Mouse (Mus musculus) left cerebral cortex, adult 6 months (tissue): ENCODE measurements around the gene Olfr1390. TPM values are rescaled to one million over a fixed set of nuclear protein-coding genes. Genes with fewer than 3 reads are reported as not detected.

Experiments
- long read RNA-seq, 2 experiments: library from polyadenylated mRNA; unstranded; transcript quantifications; one replicate each; pipeline ENCODE4 v2.0.0; 2019 to 2020
- polyA plus RNA-seq: library from polyadenylated mRNA; unstranded; fragments of <200 nt; fragmentation: Nextera tagmentation; gene quantifications from 2 replicates; pipeline ENCODE4 v1.2.3, GENCODE M21; 2021

Olfr1390 gene
- not detected in 2 replicates for polyA plus RNA-seq
- long read RNA-seq, experiment 1, result 0 reads
- long read RNA-seq, experiment 2, result 0 reads

GRCm38 (mm10) chr11:49334888-49335287 is at the start of gene Olfr1390:
Olfr1390 (plus strand) TSS chr11:49335188.

DNA sequence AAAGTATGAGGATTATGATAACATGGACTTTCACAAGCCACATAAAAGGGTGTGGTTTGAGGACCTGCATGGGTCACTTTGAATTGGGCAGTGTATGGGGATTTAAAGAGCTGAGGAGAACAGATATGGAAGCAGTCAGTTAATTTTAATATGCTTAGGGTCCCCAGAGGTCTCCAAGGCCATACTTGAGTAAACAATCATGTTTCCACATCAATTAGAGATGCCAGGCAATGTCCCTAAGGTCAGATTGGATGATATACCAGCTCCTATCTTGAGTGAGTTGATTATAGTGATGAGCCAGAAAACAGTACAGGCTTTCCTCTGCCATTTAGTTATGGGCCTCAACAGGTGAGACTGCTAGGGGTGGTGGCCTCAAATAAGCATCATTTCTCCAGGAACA is 30.5 kb upstream of the Olfr1390 start, which contains the start of gene Olfr10:
Gene Olfr10 (plus strand): TSS at position 301 of the 400 bp plus-strand sequence.

DNA sequence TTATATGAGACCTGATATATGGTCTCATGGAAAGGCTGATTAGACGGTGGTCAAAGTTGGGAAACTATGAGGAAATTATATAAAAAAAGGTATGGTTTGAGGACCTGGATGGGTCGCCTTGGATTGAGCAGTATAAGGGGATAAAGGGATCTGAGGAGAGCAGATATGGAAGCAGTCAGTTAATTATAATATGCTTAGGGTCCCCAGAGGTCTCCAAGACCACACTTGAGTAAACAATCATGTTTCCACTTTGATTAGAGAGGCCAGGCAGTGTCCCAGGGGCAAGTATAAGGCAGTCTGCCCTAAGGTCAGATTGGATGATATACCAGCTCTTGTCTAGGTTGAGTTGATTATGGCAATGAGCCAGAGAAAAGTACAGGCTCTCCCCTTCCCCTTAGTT is 12.5 kb upstream of the Olfr1390 start, which contains the start of gene Olfr1391:
Gene Olfr1391 (plus strand): TSS at position 301 of the 400 bp plus-strand sequence.

Other genes starting within 250 kb of the Olfr1390 start
- gene Olfr1396, start 220.3 kb upstream of the Olfr1390 start, polyA plus RNA-seq, result not detected in 2 replicates
- gene Olfr1395, start 192.9 kb upstream of the Olfr1390 start, polyA plus RNA-seq, result not detected in 2 replicates
- not detected in 2 replicates for gene Olfr1394, start 180.8 kb upstream of the Olfr1390 start, polyA plus RNA-seq
- gene Btnl9, start 148.0 kb upstream of the Olfr1390 start, polyA plus RNA-seq, result 0.06 TPM in 1 of 2 replicates, not detected in the other
- gene Zfp62, start 131.9 kb upstream of the Olfr1390 start, polyA plus RNA-seq, result 19.2 and 23.7 TPM in 2 replicates
- 12.8 and 18.8 TPM in 2 replicates for gene Mgat1, start 91.0 kb upstream of the Olfr1390 start, polyA plus RNA-seq
- gene Olfr1393, start 56.9 kb upstream of the Olfr1390 start, polyA plus RNA-seq, result 0.11 and 0.13 TPM in 2 replicates
- not detected in 2 replicates for gene Olfr1392, start 49.9 kb upstream of the Olfr1390 start, polyA plus RNA-seq
- gene Olfr10, start 30.4 kb upstream of the Olfr1390 start, polyA plus RNA-seq, result not detected in 2 replicates
- not detected in 2 replicates for gene Olfr1391, start 12.4 kb upstream of the Olfr1390 start, polyA plus RNA-seq
- gene Olfr1389, start 87.9 kb downstream of the Olfr1390 start, polyA plus RNA-seq, result not detected in 2 replicates
- not detected in 2 replicates for gene Olfr1388, start 101.4 kb downstream of the Olfr1390 start, polyA plus RNA-seq
- gene Olfr1387, start 120.2 kb downstream of the Olfr1390 start, polyA plus RNA-seq, result not detected in 2 replicates
- gene Olfr1386, start 129.9 kb downstream of the Olfr1390 start, polyA plus RNA-seq, result not detected in 2 replicates
- not detected in 2 replicates for gene Olfr1385, start 153.9 kb downstream of the Olfr1390 start, polyA plus RNA-seq
- gene Olfr1384, start 171.5 kb downstream of the Olfr1390 start, polyA plus RNA-seq, result not detected in 2 replicates
- gene Olfr1383, start 184.5 kb downstream of the Olfr1390 start, polyA plus RNA-seq, result not detected in 2 replicates
- gene Olfr1382, start 193.1 kb downstream of the Olfr1390 start, polyA plus RNA-seq, result not detected in 2 replicates
- gene Olfr1381, start 208.3 kb downstream of the Olfr1390 start, polyA plus RNA-seq, result not detected in 2 replicates
- gene Olfr1380, start 221.7 kb downstream of the Olfr1390 start, polyA plus RNA-seq, result not detected in 2 replicates